Mouse (Mus musculus) olfactory bulb, adult 2 months (tissue): ENCODE results near the gene 2900026A02Rik. TPM values are rescaled to one million over a fixed set of nuclear protein-coding genes. Genes with fewer than 3 reads are reported as not detected.

Source experiments
- H3K27ac ChIP-seq: fragments of 200-500 bp; 2 replicates; pipeline ENCODE4 v1.5.1; 2012; ENCODE audit warnings: low read depth, low read length; ENCODE audit not compliant: insufficient read depth
- H3K4me1 ChIP-seq: fragments of 200-500 bp; 2 replicates; pipeline ENCODE4 v1.6.1; 2012; ENCODE audit warnings: low read length; ENCODE audit not compliant: control insufficient read depth, insufficient read depth
- H3K4me3 ChIP-seq: fragments of 200-500 bp; 2 replicates; pipeline ENCODE4 v1.5.1; 2012; ENCODE audit warnings: mild to moderate bottlenecking, low read depth, low read length, moderate library complexity; ENCODE audit not compliant: insufficient read depth
- CTCF ChIP-seq: fragments of 200-500 bp; IDR thresholded peaks from 2 replicates; pipeline ENCODE4 v1.5.1; 2012; ENCODE audit warnings: low read depth, mild to moderate bottlenecking, low read length, moderate library complexity; ENCODE audit not compliant: insufficient read depth
- POLR2A ChIP-seq: fragments of 200-500 bp; IDR thresholded peaks from 2 replicates; pipeline ENCODE4 v1.6.1; 2012; ENCODE audit warnings: mild to moderate bottlenecking, low read depth, low read length, moderate library complexity; ENCODE audit not compliant: insufficient read depth
- WGBS: fragments of 180-500 bp; shearing (Covaris S2); methylation state at CpG from one replicate; pipeline ENCODE4 v1.1.7; 2018; 5-methylcytosine and 5-hydroxymethylcytosine counted together
- polyA plus RNA-seq: library from polyadenylated mRNA; stranded (reverse); fragments of >200 nt; gene quantifications from 2 replicates; pipeline ENCODE4 v1.2.4, GENCODE M21; 2012; ENCODE audit warnings: low replicate concordance; ENCODE audit not compliant: missing spikeins, insufficient read depth, insufficient read length

The 2900026A02Rik gene
- polyA plus RNA-seq, 1 experiment: not detected

DNA sequence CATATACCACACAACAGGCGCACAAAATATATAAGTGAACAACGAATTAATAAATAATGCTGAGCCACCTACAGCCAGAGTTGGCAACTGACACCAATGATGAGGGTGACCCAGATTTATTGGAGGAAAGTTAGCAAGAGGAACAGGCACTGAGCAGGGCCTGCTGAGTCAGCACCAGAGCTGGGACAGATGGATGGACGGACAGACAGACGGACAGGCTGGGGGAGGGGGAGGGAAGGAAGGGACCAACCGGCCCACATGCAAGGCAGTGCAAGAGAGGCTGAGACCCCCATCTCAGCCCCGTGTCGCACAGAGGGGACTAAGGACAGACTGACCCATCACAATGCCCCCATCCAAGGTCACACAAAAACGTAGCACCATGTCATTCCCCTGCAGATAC is 7.0 kb downstream of the 2900026A02Rik start:
- H3K27ac ChIP-seq: no peak overlapping the region
- WGBS: 84% methylated on average over 8 of the region's 8 CpGs
- TF ChIP-seq POLR2A: no peak
- no peak for TF ChIP-seq CTCF
- no peak overlapping the region for H3K4me3 ChIP-seq
- peaks cover 24% of the 10 kb centered on the region for H3K4me1 ChIP-seq

DNA sequence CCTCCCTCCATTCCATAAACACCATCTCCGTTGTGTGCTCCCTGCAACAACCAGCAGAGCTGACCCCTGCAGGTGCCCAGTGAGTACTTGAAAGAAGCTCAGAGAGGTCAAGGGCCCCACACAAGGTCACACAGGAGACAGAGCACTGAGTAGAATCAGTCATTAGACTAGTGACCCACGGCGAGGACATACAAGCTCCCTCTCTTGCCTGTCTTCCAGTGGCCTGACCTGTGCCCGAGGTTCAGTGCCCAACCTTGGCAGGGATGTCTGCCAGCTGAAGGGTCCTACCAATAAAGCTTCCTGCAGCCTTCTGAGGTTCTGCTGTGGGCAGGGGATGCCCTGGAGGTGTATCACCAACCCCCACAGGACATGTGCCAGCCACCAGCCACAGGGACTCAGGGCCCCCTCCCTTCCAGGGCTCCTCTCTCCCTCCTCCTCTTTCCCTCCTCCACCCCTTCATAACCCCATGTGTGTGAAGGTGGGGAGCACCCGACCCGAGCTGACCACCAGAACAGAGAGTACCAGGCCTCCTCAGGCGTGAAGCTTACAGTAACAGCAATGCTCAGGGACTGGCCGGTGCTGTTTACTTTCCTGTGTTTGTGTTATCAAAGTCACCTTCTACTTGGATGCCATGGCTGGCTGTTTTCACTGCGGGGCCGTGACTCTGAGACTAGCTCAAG is 8.7 kb downstream of the 2900026A02Rik start:
- WGBS: 80% methylated on average over 10 of the region's 10 CpGs
- no peak for TF ChIP-seq CTCF
- TF ChIP-seq POLR2A: no peak
- peaks cover 30% of the 10 kb centered on the region for H3K4me1 ChIP-seq
- H3K4me3 ChIP-seq: no peak overlapping the region
- H3K27ac ChIP-seq: no peak overlapping the region

DNA sequence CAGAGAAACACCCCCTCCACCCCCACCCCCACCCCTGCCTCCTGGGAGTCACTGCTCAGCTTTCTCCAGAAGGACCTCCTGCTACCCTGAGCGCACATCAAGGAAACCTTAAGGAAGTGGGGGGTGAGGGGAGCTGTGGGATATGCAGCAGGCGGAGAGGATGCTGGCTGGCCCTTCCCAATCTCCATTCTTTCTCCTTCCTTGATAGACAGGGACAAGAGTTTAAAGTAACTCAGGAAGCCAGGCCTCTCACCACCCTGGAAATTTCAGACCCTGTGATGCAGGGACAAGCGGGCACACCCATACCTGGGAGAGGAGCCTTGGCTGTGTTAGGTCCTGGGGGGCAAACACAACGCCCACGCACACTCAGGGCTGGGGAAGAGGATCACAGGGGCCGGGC is 10.7 kb downstream of the 2900026A02Rik start:
- H3K4me1 ChIP-seq: peaks cover 20% of the 10 kb centered on the region
- no peak overlapping the region for H3K4me3 ChIP-seq
- no peak for TF ChIP-seq CTCF
- no peak for TF ChIP-seq POLR2A
- H3K27ac ChIP-seq: no peak overlapping the region
- 75% methylated on average over 6 of the region's 6 CpGs for WGBS

- 81% methylated on average over 13 of the region's 13 CpGs for WGBS
- Histone ChIP-seq H3K4me1 (peaks cover 22% of the 10 kb centered on the region), H3K4me3 (no peak overlapping the region), H3K27ac (no peak overlapping the region)
- TF ChIP-seq CTCF (no peak), POLR2A (no peak)
Measured at GRCm38 (mm10) chr5:113209898-113210297, 11.1 kb downstream of the 2900026A02Rik start.

GRCm38 (mm10) chr5:113209401-113209750 is 11.7 kb downstream of the 2900026A02Rik start:
- 57% methylated on average over 11 of the region's 11 CpGs for WGBS
- TF ChIP-seq CTCF (no peak), POLR2A (no peak)
- Histone ChIP-seq H3K4me3 (no peak overlapping the region), H3K4me1 (peaks cover 25% of the 10 kb centered on the region), H3K27ac (no peak overlapping the region)

DNA sequence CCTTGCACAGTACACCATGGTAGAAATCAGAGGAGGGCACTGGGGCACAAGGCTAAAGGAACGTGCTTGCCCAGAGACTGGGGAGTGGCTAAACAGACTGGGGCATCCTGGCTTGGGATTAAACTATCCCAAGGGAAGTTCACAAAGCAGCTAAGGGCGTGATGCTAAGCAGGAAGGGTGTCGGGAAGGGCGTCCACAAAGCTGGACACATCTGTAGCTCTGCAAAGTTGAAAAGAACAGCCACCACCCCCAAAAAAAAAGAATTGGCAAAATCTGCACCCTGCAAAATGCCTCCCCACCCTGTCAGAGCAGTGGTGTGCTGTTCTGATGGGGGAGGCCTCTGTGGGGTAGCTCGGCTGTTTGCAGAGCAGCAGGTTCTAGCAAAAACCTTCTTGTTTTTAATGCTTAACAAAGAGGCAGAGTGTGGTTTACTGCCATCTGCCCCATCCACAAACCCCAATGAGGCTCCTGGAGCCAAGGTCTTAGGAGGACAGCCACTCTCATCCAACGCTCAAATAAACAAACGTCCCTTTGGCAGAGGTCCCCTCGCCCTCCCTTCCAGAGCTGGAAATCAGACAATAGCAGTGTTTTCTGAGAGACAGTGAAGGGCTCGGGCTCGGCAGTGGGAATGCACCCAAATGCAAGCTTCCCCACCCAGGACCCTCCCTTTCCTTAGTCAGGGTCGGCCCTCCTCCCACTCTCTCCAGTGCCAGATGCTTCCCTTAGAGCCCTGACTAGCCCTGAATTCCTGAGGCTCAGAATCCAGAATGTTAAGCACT is 12.2 kb downstream of the 2900026A02Rik start:
- Histone ChIP-seq H3K27ac (no peak overlapping the region), H3K4me3 (no peak overlapping the region), H3K4me1 (peaks cover 28% of the 10 kb centered on the region)
- no peak for TF ChIP-seq CTCF
- no peak for TF ChIP-seq POLR2A
- WGBS: 42% methylated on average over 11 of the region's 11 CpGs

GRCm38 (mm10) chr5:113208048-113208447 is 13.0 kb downstream of the 2900026A02Rik start:
- H3K4me3 ChIP-seq: no peak overlapping the region
- 52% methylated on average over 4 of the region's 4 CpGs for WGBS

DNA sequence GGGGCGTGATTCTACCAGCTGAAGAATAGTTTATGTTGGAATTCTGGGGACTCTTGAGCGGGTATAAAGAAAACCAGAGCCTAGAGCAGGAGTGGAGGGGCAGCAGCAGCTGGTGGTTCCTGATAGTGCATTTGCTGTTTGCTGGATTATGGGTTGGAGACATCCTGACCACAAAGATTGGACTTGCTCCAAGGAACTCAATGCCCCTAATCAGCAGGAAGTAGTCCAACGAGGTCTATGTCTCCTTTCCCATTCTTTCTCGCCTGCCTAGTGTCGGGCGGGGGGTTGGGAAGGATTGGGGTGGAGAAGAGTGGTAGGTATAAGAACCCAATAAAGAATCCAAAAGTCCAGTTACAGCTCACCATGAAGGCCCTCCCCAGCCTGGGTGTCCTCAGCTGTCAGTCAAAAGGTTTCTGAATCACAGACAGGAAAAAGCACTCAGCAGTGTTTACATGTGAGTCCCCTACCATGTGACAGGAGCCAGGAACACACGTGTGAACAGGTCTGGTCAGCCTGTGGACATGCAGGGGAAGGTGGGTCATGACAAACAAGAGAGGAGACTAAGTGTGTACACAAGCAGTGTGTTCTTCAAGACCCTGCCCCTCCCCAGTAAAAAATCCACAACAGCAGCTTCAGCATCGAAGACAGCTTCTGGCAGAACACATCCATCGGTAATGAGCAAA is 14.2 kb downstream of the 2900026A02Rik start:
- H3K27ac ChIP-seq: no peak overlapping the region
- WGBS: 65% methylated on average over 9 of the region's 9 CpGs

More at GRCm38 (mm10) chr5:113208048-113208447, 13.0 kb downstream of the 2900026A02Rik start:
- H3K4me1 ChIP-seq: peaks cover 28% of the 10 kb centered on the region
- H3K27ac ChIP-seq: no peak overlapping the region
- TF ChIP-seq CTCF: no peak
- TF ChIP-seq POLR2A: no peak

DNA sequence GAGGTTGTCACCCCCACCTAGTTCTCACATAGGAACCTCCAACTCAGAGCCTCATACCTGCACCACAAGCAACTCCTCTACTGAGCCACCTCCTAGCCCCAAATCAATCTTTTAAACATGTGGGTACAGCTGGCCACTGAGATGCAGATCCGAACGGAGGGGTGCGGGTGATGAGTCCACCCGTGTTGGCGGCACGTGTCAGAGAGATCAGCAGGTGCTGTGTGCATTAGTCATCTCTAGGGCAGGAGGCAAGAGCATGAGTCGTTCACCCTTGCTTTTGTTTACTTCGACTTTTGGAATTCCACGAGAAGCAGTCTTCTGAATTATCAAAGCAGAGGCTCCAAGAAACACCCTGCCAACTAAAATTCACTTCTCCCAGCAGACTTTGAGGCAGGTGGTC is 16.8 kb downstream of the 2900026A02Rik start:
- Histone ChIP-seq H3K4me3 (no peak overlapping the region), H3K4me1 (peaks cover 17% of the 10 kb centered on the region), H3K27ac (no peak overlapping the region)
- 58% methylated on average over 9 of the region's 9 CpGs for WGBS
- TF ChIP-seq CTCF: no peak
- TF ChIP-seq POLR2A: no peak

More for the DNA sequence above, 14.2 kb downstream of the 2900026A02Rik start:
- no peak for TF ChIP-seq POLR2A
- no peak for TF ChIP-seq CTCF
- H3K4me3 ChIP-seq: no peak overlapping the region
- H3K4me1 ChIP-seq: peaks cover 28% of the 10 kb centered on the region
